Mouse (Mus musculus): ENCODE results near the gene Fam193b.

The Fam193b gene

DNA sequence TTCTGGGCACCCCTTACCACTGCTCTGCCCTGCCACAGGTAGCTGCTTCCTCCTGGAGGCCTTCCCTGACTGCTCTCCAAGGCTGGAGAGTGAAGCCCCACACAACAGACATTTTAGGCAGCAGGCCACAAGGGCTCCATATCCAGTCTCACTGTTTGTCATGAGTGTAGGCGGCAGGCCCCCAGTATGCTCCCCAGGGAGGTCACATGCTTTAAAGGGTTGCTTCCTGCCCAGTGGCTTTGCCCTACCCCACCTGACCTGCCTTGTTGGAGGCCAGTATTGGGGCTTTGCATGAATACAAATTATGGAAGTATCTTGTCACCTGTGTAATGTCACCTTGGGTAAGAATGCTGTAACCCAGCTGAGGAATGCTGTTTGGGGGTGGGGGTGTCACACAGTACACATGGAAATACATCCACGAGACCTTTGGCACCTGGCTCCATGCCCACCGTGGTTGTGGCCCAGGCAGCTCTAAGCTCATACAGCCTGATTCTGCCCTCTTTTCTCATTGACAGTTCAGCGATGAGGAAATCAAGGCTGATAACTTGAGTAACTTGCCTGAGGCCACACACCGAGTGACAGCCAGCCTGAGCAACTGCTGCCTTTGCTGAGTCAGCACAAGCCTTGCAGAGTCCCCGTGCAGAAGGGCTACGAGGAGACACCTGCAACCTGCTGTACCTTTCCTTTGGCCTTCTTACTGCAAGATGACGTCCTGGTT is 41.6 kb downstream of the Fam193b start, which contains the start of gene Dok3:
Gene Dok3, minus strand, starts transcription at position 99 of the 718 bp plus-strand sequence.
- in situ Hi-C loops (cut with MboI; ENCODE audit: unreplicated experiment in 2 of 2), result no loop called here

DNA sequence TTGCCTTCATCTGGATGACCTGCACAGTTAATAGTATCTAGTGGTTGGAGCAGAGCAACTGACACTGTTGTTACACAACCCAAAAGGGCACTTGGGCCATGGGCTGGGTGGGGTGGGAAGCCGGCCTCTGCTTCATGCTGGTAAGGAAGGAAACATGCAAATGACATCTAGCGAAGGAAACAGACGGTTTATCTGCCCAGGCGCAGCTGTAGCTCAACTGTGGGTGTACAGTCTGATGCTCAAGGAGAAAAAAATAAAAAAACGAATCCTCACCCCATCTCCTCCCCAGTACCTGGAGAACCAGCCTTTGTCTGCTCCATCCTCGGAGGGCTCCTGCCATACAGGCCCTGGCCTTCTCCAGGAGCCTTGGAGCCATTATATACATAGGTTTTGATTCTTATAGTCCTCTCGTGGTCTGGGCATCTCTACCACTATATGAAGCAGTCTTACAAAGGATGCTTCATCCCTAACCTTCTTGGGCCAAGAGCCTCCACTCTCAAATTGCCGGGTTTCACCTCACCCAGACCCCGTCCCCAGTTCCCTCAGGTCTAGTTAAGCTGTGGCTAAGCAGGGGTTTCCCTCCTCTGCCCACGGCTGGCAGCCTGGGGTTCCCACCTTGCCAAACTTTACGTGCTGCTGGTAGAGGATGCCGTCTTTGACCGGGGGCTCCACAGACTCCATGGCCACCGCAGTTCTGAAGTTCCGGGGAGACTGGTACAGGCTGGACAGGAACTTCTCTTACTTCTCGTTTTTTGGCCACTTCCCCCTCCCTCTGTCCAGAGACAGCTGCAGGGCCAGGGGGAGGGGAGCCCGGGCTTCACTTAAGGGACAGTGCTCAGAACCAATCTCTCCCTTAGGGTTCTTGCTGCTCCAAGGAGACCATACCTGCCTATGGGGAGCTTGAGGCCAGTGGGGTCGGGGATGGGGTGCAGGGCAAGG is 42.8 kb downstream of the Fam193b start:
- in situ Hi-C loops (cut with MboI; ENCODE audit: unreplicated experiment in 2 of 2), result no loop called here

DNA sequence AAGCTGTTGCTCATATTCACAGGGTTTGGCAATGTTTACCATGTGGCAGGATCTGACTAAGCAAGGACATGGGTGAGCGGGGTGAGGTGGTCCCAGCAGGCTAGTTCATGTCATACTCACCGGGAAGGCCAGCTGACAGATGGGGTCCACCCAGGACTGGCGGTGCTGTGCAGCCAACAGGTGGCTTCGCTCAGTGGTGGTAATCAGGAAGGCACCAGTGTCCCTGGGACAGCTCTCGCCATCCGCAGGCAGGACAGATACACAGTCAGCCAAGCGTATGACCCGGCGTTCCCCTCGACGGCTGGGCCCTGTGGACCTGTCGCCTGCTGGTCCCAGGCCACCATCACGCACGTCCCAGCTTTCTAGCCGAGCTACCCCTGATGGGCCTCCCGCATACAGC is 43.7 kb downstream of the Fam193b start:
- in situ Hi-C loops (cut with MboI; ENCODE audit: unreplicated experiment in 2 of 2), result no loop called here

DNA sequence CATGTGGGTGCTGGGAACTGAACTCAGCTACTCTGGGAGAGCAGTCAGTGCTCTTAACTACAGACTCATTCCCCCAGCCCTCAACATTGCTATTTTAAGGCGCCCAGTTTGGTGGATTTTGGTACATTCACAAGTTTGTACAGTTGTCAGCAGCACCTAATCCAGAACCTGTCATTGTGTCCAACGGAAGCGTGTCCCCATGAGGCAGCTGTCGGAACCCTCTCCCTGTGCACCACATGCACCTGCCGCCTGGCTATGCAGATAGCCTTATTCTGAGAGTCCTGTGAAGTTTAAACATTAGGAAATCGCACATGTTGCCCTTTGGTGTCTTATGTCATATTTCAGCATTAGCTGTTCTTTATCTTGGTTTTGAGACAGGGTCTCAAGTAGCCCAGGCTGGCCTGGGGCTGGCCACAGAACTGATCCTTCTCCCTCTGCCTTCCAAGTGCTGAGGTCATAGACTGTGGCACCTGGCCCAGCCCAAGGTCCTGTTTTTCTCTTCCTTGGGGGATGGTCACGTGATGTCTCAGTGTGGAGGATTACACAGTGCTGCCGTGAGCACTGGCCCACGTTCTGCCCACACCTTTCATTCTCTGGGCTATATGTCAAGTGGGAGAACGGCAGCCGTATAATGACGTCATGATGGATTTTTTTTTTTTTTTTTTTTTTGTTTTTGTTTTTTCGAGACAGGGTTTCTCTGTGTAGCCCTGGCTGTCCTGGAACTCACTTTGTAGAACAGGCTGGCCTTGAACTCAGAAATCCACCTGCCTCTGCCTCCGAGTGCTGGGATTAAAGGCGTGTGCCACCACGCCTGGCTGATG is 45.0 kb downstream of the Fam193b start:
- in situ Hi-C loops (cut with MboI; ENCODE audit: unreplicated experiment in 2 of 2), result no loop called here

DNA sequence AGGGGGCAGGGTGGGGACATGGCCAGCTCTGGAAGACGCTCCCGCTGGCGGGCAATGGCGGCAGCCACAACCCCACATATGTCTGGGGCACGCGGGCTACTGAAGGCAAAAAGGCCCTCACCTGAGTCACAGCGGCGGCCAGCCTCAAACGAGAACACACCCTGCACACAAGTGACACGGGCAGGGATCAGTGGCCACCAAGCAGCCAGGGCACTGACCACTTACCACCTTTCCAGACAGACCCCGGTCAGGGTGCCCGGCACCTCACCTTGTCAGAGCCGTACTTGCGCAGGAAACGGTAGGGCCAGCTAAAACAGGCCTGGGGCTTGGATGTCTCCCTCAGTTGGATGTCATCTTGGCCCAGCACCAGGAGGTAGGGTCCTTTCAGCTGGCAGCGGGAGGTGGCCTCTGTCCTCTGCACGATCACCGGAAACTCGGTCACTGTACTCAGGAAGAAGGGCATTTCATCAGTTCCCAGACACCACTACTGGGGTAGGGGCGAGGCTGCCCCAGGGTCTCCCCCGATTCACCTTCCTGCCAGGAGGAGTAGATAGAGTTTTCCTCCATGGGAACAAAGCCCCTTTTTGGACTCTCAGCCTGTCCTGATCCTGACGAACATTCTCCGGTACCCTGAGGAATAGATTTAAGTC is 46.8 kb downstream of the Fam193b start:
- in situ Hi-C loops (cut with MboI; ENCODE audit: unreplicated experiment in 2 of 2), result no loop called here

DNA sequence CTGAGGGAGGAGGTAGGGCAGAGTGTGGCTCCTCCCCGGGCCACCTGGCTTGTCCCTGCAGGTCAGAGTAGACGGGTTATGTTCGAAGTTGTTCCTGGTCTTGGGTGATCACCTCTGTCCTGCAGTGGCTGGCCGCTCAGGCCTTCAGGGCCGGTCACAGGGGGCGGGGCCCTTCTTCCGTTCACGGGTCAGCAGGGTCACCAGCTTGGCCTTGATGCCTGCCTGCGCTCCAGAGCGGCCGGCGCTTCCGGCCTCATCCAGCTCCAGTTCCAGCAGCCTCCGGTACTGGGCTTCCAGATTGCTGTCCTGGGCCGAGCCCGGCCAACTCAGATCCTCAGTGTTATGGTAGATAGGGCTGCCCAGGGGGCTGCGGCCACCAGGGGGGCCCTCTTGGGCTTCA is 47.6 kb downstream of the Fam193b start:
- in situ Hi-C loops (cut with MboI; ENCODE audit: unreplicated experiment in 2 of 2), result no loop called here

DNA sequence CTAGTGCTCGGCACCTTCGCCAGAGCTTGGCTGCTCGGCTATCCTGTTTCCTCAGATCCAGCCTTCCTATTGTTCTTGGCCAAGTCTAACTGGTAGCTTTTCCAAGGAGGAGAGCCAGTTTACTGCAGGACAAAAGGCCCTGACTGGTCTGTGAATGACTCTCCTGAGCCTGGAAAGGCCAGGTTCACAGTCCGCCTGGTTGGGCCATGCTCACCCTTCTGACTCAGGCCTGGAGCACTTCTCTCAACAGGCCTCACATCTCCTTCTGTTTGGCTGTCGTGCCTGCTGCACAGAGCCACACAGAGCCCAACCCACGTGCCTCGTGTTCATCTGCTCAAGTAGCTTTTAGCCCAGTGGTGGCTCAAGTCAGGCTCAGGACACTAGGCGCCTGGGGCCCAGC is 48.2 kb downstream of the Fam193b start:
- in situ Hi-C loops (cut with MboI; ENCODE audit: unreplicated experiment in 2 of 2), result no loop called here

DNA sequence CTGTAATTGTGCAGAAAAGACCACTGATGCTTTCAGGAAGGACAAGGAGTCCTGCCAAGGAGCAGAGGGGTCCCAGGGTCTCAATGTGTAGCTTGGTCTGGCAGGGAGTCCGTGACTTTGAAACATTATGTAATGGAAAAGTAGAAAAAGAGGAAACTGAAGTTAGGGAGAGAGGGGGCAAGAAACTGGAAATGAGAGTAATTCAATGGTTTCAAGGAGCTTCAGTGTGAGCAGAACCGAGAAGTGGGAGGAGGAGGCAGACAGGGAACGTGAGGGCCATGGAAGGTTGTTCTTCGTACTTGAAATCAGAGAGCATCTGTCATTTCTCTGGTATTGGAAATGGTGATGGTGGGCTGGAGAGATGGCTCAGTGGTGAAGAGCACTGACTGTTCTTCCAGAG is 51.3 kb downstream of the Fam193b start:
- in situ Hi-C loops (cut with MboI; ENCODE audit: unreplicated experiment in 2 of 2), result loop anchor here (5.0 to 10.0 kb wide), 3 partner anchors 112 to 185 kb away; no protein-coding TSS in a partner anchor

DNA sequence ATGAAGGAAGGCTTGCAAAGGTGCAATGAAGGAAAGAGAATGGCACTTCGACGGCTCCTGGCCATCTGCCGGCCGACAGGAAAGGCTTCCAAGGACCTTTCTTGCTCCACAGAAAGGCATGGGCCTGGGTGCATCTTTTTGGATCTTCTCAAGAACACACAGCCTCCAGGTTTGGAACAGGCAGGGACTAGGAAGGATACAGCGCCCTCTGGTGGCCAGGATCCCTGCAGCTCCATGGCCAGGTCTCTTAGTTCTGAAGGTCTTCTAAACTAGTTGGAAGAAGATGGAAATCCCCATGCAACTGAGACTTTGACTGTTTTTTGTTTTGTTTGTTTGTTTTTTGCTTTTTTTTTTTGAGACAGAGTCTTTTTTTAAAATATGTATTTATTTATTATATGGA is 54.0 kb downstream of the Fam193b start:
- in situ Hi-C loops (cut with MboI; ENCODE audit: unreplicated experiment in 2 of 2), result loop anchor here (5.0 to 10.0 kb wide), 3 partner anchors 110 to 182 kb away; no protein-coding TSS in a partner anchor

DNA sequence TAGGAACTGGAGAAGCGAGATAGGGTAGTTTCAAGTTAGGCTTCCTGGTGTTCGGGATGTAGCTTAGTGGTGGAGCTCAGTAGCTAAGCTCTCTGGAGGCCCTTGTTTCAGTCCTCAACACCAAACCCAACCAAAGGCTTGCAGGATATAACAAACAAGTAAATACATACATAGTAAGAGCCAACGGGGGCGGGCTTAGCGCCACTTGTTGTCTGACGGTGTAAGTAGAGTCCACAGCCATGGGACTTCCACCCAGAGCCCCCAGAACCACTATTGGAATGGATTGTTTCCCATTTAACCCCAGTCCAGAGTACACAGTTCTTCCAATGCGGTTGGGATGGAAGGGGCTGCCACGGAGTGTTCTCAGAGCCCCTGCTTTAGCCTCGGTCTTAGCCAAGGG is 57.1 kb downstream of the Fam193b start:
- in situ Hi-C loops (cut with MboI; ENCODE audit: unreplicated experiment in 2 of 2), result loop anchor here (5.0 to 10.0 kb wide), 2 partner anchors 37 to 179 kb away; no protein-coding TSS in a partner anchor

DNA sequence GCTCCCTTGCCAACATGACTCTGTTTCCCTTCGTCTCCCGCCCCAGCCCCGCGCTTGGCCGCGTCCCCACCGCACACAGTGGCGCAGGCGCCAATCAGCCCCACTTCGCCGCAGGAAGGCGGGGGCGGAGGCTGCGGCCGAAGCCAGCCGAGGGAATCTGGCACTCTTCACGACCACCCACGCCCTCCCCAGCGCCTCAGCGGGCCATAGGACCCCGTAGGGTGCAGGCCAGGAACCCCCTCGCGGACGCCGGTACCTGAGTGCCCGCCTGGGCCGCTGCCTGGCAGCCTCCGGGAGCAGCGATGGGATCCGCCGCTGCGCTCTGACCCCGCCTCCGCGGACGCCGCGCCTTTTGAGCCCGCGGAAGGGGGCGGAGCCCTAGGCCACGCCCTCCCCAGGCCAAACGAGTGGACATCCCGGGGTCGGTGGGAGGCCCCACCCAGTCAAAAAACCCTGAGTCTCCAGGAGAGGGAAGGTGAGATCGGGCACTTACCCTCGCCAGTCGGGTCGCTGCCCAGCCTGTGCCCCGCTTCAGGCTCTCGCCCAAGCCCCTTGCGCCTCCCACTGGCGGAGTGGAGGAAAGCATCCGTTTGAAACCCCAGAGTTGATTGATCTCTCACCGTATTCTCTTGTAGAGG is 57.7 kb downstream of the Fam193b start, which contains the start of gene Pdlim7:
Gene Pdlim7, minus strand, starts transcription at position 566 of the 638 bp plus-strand sequence.
- in situ Hi-C loops (cut with MboI; ENCODE audit: unreplicated experiment in 2 of 2), result loop anchor here (5.0 to 10.0 kb wide), 2 partner anchors 36 to 178 kb away; no protein-coding TSS in a partner anchor

DNA sequence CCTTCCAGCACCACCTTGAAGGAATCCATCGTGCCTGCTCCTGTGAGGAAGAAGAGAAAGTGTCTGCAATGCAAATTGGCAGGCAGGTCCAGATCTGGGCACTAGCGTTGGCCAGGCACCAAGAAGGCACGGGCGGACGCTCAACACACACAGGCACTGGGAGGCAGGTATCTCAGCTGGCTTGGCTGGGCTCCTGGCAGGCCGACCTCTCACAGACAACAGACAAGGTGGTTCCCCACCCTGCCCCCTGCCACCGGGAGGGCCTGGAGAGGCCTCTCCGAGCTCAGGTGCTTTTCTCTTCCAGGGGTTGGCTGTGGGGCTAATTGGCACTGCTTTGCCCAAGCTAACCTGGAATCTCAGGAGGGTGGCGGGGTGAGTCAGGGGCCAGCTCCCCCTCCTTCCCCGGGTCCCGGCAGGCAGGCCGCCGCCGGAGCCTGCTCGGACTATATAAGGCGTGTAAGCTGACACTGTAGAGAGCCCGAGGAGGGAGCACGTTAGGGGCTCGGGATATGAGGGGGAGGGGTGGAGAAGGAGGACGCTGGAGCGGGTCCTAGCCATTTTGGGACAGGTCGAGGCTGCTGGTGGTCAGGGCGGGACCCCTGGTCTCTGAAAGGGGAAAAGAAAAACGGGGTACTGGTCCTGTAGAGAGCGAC is 58.4 kb downstream of the Fam193b start:
- in situ Hi-C loops (cut with MboI; ENCODE audit: unreplicated experiment in 2 of 2), result loop anchor here (5.0 to 10.0 kb wide), 2 partner anchors 35 to 178 kb away; no protein-coding TSS in a partner anchor

DNA sequence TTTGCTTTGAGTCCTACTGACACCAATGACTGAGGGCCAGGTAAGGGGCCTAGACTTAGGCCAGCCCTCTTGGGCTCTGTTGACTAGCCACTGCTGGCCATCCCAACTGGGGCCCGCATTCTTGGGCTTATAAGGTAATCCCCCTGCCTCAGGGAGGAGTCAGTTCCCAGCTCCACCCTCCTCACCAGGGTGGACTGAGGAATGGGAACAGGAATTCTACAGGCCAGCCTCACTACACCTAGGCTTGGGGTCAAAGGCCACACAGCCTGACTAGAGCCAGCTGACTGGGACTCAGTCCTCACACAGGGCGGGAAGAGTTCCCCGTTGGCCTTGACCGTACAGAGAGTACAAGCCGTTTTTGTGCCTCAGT is 59.4 kb downstream of the Fam193b start:
- in situ Hi-C loops (cut with MboI; ENCODE audit: unreplicated experiment in 2 of 2), result loop anchor here (5.0 to 10.0 kb wide), 2 partner anchors 34 to 177 kb away; no protein-coding TSS in a partner anchor

DNA sequence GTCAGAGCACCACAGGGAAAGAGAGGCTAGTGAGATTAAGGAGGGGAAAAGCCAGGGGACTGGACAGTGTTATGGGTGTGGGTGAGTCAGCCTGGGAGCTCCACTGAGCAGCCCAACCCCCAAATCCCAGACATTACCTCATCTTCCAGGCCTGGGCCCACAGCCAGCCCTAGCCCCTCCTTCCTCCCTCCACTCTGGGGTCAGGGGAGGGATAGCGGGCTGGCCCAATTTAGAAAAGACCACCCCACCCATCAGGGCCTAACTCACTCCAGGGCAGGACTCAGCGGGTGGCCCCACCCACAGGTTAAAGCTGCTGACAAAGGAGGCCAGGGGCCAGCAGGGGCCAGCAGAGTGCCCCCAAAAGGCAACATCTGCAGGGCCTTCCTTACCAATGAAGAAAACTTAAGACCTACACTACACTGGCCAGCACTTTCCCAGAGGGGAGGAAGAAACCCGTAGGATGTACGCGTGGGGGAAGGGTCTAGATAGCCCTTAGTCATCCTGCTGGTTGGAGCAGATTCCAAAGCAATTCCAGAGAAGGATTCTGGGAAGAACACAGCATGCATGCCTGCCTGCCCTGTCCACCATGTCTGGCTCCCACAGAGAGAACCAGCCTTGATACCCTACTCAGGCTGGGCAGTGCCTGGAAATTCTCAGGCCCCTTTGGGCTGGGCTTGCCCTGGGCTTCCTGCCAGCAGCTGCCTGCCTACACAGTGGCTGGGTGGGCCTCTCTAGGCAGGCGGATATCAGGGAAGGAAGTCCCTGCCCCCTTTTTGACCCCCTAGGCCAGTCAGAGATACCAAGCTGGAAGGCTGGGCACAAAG is 60.0 kb downstream of the Fam193b start:
- in situ Hi-C loops (cut with MboI; ENCODE audit: unreplicated experiment in 2 of 2), result loop anchor here (5.0 to 10.0 kb wide), 2 partner anchors 34 to 176 kb away; no protein-coding TSS in a partner anchor

DNA sequence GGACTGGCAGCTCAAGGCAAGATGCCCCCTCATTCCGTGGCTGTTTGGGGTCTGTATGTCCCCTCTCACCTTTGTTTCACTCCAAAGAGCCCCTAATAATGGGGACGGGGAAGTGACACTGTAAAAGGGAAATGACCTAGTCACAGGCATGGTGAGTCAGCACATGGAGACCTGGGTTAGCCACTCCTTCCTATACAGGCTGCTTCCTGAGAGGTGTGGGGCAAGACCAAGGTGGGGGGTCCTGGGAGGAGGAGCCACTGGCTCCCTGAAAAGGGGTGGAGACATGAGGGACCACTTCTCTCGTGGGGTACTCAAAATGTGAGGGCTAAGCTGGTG is 60.6 kb downstream of the Fam193b start:
- in situ Hi-C loops (cut with MboI; ENCODE audit: unreplicated experiment in 2 of 2), result loop anchor here (5.0 to 10.0 kb wide), 2 partner anchors 33 to 175 kb away; no protein-coding TSS in a partner anchor

DNA sequence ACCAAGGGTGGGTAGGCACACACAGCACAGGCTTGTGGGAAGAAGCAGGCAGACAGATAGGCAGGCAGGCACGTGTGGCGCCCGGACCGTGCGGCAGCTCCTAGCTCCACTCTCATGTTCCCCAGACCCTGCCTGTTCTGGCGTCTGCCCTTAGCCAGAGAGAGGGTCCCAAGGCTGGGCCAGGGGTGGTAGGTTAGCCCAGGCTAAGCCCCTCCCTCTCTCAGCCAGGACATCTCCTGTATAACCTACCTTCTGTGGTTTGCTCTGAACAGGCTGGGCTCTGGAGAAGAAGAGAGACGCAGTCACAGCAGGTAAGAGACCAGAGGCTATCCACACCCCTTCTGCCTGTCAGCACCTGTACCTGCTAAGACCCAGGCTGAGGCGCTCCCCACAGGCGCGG is 62.4 kb downstream of the Fam193b start:
- in situ Hi-C loops (cut with MboI; ENCODE audit: unreplicated experiment in 2 of 2), result no loop called here

DNA sequence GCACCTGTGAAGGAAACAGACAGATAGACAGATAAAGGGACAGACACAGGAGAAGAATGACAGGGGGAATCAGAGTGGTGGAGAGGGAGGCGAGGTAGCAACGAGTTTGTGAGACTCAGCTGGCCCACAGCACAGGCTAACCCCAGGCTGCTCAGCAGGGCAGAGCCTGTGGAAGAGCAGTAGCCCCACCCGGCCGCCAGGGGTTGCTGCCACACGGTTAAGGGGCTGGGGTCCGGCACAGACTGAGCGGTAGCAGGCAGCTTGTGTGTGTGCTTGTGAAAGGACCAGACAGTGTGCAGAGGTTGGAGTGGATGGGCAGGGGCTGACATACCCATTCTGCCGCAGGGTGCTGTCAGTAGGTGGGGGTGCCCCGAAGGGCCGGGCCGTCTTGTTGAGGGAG is 63.0 kb downstream of the Fam193b start:
- in situ Hi-C loops (cut with MboI; ENCODE audit: unreplicated experiment in 2 of 2), result no loop called here

DNA sequence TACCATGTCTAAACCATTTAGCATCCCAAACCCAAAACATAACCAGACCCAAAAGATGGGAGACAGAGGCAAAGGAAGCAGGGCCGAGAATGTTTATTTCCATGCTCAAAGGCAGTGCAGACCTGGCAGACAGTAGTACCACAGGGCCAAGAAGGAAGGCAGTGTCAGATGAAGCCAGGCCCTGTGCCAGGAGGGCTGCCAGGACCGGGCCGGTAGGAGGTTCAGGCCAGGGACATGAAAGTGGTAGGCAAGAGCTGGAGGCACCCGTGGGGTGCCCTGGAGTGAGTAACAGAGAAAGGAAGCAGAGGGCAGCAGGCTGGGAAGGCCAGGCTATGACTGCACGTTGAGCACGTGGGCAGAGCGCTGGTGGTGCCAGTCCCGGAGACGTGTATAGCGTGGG is 64.2 kb downstream of the Fam193b start:
- in situ Hi-C loops (cut with MboI; ENCODE audit: unreplicated experiment in 2 of 2), result no loop called here
